Mouse (Mus musculus): Measurements from ENCODE around the gene Ino80. TPM values are rescaled to one million over a fixed set of nuclear protein-coding genes. Genes with fewer than 3 reads are reported as not detected.

Gene Ino80
- 4.7 TPM for polyA plus RNA-seq (2017; shearing (Covaris generic))

DNA sequence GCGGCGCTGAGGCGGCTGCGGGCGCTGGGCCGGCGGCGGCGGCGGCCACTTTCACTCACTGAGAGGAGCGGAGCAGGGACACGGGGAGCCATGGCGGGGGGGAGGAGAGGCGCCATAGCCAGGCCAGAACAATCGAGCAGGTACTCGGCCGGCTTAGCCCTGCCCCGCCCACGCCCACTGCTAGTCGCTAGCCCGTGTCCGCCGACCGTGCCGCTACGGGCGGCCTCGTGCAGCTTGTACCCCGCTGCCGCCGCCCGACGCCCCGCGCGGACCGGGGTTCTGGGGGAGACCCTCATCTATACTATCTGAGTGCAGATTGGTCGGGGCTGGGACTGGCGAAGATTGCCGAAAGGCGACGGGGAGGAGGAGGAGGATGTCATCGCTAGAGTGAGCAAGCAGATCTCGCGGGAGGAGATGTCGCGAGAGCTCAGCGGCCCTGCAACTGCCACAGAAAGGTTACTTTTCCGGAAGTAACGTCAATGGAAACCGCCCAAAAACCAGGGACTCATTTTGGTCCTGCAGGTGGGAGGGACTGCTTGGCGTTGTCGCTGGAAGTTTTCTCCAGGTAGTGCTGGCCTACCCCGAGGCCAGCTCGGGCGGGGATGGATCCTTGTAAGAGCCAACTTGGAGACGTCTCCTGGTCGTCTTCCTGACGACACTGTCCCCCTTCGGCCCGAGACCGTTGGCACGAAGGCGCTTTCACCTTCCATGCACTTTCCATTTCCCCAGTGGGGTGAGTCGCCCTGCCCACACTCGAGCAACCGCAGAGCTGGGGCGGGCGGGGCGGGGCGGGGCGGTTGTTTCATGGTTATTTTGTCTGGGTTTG is at the start of gene Ino80:
TSS of gene Ino80 (minus strand) at position 117 of the 826 bp plus-strand sequence.

DNA sequence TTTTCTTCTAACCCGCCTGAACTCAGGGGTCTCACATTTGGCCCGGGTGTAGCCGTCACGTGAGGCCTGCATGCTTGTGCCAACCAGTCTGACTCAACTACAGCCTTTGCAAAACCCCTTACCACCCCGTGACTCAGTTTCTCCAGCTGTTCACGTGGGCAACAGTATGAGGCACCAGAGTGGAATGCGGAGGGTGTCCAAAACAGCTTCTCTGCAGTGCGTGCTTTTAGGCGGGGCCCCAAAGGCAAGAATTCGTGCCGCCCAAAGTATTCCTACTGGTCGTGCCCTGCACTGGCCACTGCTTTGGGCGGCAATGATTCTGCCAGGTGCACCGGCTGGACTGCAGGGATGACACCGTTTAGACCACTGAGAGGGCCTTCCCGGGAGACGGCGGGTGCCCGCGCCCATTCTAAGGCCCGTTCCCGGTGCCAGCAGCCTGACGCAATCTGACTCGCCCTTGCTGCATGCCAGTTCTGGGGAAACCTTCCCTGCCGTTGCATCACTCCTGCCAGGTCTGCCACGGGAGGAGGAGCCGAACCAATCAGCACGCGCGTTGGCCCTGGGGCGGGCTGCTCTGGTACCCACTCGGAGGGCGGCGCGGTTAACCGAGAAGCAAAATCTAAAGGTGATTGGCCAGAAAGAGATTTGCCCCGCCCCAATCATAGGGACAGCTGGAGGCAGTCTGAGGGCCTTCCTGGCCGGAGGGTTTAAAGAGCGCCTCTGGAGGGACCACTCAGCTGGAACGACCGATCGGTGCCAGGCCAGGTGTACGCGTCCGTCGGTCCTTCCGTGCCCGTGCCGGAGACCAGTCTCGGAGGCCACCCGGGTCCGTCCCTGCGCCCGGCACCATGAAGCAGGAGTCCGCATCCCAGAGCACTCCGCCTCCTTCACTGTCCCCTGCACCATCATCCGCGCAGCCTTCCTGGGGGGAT is 126.7 kb downstream of the Ino80 start, which contains the start of gene Chac1:
TSS of gene Chac1 (plus strand) at position 675 of the 932 bp plus-strand sequence.

DNA sequence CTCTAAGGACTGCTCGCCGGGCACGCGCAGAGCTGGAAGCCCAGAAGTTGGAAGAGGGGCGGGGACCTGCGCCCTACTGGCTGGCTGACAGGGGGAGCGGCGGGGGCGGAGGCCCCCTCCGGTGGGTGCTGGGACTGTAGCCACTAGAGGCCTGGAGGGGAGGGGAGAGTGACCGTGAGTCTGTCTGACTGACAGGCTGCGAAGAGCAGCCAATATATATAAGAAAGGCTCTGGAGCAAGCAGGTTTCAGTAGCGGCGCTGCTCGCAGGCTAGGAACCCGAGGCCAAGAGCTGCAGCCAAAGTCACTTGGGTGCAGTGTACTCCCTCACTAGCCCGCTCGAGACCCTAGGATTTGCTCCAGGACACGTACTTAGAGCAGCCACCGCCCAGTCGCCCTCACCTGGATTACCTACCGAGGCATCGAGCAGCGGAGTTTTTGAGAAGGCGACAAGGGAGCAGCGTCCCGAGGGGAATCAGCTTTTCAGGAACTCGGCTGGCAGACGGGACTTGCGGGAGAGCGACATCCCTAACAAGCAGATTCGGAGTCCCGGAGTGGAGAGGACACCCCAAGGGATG is 151.8 kb downstream of the Ino80 start, which contains the start of gene Dll4:
TSS of gene Dll4 (plus strand) at position 217 of the 576 bp plus-strand sequence.

Other genes starting within 250 kb of the Ino80 start
- not detected for gene Ppp1r14d, start 247.8 kb downstream of the Ino80 start, polyA plus RNA-seq (2017; shearing (Covaris generic))
- gene Spint1, start 240.3 kb downstream of the Ino80 start, polyA plus RNA-seq (2017; shearing (Covaris generic)) = not detected
- gene Rhov, start 206.4 kb downstream of the Ino80 start, polyA plus RNA-seq (2017; shearing (Covaris generic)) = 0.27 TPM
- 17.7 TPM for gene Vps18, start 188.9 kb downstream of the Ino80 start, polyA plus RNA-seq (2017; shearing (Covaris generic))
- gene Dll4, start 151.9 kb downstream of the Ino80 start, polyA plus RNA-seq (2017; shearing (Covaris generic)) = 0.12 TPM
- gene Chac1, start 126.5 kb downstream of the Ino80 start, polyA plus RNA-seq (2017; shearing (Covaris generic)) = 0.17 TPM
- not detected for gene Exd1, start 69.9 kb upstream of the Ino80 start, polyA plus RNA-seq (2017; shearing (Covaris generic))
- gene Chp1, start 70.0 kb upstream of the Ino80 start, polyA plus RNA-seq (2017; shearing (Covaris generic)) = 80.7 TPM
- gene Nusap1, start 140.6 kb upstream of the Ino80 start, polyA plus RNA-seq (2017; shearing (Covaris generic)) = 7.6 TPM
- 4.9 TPM for gene Oip5, start 140.8 kb upstream of the Ino80 start, polyA plus RNA-seq (2017; shearing (Covaris generic))
- gene Ndufaf1, start 185.1 kb upstream of the Ino80 start, polyA plus RNA-seq (2017; shearing (Covaris generic)) = 46.8 TPM
- 27.9 TPM for gene Rtf1, start 197.4 kb upstream of the Ino80 start, polyA plus RNA-seq (2017; shearing (Covaris generic))